Mouse (Mus musculus) E14TG2a.4 (cell line): ENCODE measurements around the gene Tecr.

ENCODE experiments used
- CTCF ChIP-seq: conservative IDR thresholded peaks from 2 replicates; pipeline ENCODE4 v1.5.1; 2014; ENCODE audit warnings: low read length
- NANOG ChIP-seq: IDR thresholded peaks from 2 replicates; pipeline ENCODE4 v1.6.1; 2014; ENCODE audit warnings: borderline replicate concordance, low read length, mixed read lengths

DNA sequence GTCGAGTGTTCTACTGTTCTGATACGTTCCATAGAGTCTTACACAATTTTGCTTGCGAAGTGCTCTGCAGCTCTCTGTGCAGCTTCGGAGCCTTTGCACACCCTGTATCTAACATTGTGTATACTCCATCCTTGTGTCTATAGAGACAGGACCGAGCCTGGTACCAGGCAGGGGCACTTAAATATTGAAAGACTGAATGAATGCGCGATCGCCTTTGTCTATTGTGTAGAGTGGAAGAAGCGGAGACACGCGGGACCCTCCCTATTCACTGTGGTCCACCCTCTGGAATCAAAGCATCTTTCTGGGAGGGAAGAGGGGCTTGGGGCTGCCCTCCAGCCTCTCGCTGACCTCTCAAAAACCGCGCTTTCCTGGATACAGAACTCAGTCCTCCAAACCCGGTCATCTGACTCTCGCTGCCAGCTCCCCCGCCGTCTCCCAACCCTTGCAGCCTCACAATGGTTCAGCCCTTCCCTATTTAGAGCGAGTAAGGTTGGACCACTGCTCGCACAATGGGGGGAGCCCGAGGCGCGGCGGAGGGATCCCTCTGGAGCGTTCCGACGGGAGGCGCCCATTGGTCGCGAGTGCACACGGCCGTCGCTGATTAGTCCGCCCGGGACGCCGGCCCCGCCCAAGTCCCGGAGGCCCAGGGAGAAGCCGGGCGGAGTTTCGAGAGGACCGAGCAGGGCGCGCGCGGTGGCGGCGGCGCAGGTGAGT lies 44.4 kb upstream of the Tecr start, which contains the start of gene Gipc1:
- TF ChIP-seq CTCF (no peak), NANOG (no peak)
